Mouse (Mus musculus): ENCODE measurements at regions not wholly inside any gene's neighbourhood (a gene's known extent, or its start where the extent isn't known, plus 50 kb on each side); places are given as distances from the start of the nearest gene placed in this dataset.
A peak's percentile ranks its signal among the peaks of the same experiment; 100 is the strongest.

- Histone ChIP-seq H3K79me2 (ENCODE audit: control insufficient read depth, insufficient read depth) (no peaks in the 10 kb centered on the region), H3K4me2 (ENCODE audit: low read depth) (no peak overlapping the region), H3ac (ENCODE audit: control insufficient read depth, insufficient read length) (no peak overlapping the region), H3K4me3 (no peak overlapping the region), H3K27me3 (ENCODE audit: control insufficient read depth, insufficient read depth, insufficient read length) (no peaks in the 10 kb centered on the region), H3K36me3 (ENCODE audit: control insufficient read depth, insufficient read depth) (no peaks in the 10 kb centered on the region)
- no peak for TF ChIP-seq USF1 (IDR thresholded peaks at IDR 0.05; ENCODE audit: low read depth)
- TF ChIP-seq CEBPB (IDR thresholded peaks at IDR 0.05; ENCODE audit: insufficient read depth, poor library complexity, severe bottlenecking), result no peak
- no peak for TF ChIP-seq REST (IDR thresholded peaks at IDR 0.05; ENCODE audit: insufficient read depth, insufficient read length)
- TF ChIP-seq MYOG (IDR thresholded peaks at IDR 0.05; ENCODE audit: control insufficient read depth in 1 of 3, insufficient read depth in 1 of 3, insufficient read length in 2 of 3, low read depth in 2 of 3), result no peak
- no peak for TF ChIP-seq POLR2A (IDR thresholded peaks at IDR 0.05; ENCODE audit: insufficient read length, low read depth)
- TF ChIP-seq MYOD1 (IDR thresholded peaks at IDR 0.05; ENCODE audit: control insufficient read depth in 1 of 3, insufficient read length in 2 of 3, low read depth in 2 of 3), result no peak
- no peak for TF ChIP-seq MAX (IDR thresholded peaks at IDR 0.05; ENCODE audit: low read depth)
- TF ChIP-seq POLR2AphosphoS2 (IDR thresholded peaks at IDR 0.05; ENCODE audit: insufficient read length, low read depth), result no peak
- TF ChIP-seq E2F4 (IDR thresholded peaks at IDR 0.05; ENCODE audit: insufficient read depth), result no peak
- TF ChIP-seq TCF12 (IDR thresholded peaks at IDR 0.05; ENCODE audit: insufficient read depth, poor library complexity, severe bottlenecking), result no peak
- no peak for TF ChIP-seq SRF (IDR thresholded peaks at IDR 0.05; ENCODE audit: control insufficient read depth, insufficient read length, low read depth)
- TF ChIP-seq TCF3 (IDR thresholded peaks at IDR 0.05; ENCODE audit: insufficient read length, low read depth), result no peak
These were observed 2156.0 kb upstream of the Lrrc6 start for GRCm38 (mm10) chr15:68656722-68657121.

GRCm38 (mm10) chr15:68655046-68655445 lies 2154.3 kb upstream of the Lrrc6 start:
- Histone ChIP-seq H3K27me3 (ENCODE audit: control insufficient read depth, insufficient read depth, insufficient read length) (no peaks in the 10 kb centered on the region), H3ac (ENCODE audit: control insufficient read depth, insufficient read length) (no peak overlapping the region), H3K36me3 (ENCODE audit: control insufficient read depth, insufficient read depth) (no peaks in the 10 kb centered on the region), H3K4me3 (no peak overlapping the region), H3K4me2 (ENCODE audit: low read depth) (no peak overlapping the region), H3K79me2 (ENCODE audit: control insufficient read depth, insufficient read depth) (no peaks in the 10 kb centered on the region)
- TF ChIP-seq MAX (IDR thresholded peaks at IDR 0.05; ENCODE audit: low read depth), result no peak
- no peak for TF ChIP-seq CEBPB (IDR thresholded peaks at IDR 0.05; ENCODE audit: insufficient read depth, poor library complexity, severe bottlenecking)
- no peak for TF ChIP-seq REST (IDR thresholded peaks at IDR 0.05; ENCODE audit: insufficient read depth, insufficient read length)
- no peak for TF ChIP-seq POLR2AphosphoS2 (IDR thresholded peaks at IDR 0.05; ENCODE audit: insufficient read length, low read depth)
- TF ChIP-seq SRF (IDR thresholded peaks at IDR 0.05; ENCODE audit: control insufficient read depth, insufficient read length, low read depth), result no peak
- TF ChIP-seq USF1 (IDR thresholded peaks at IDR 0.05; ENCODE audit: low read depth), result no peak
- TF ChIP-seq TCF3 (IDR thresholded peaks at IDR 0.05; ENCODE audit: insufficient read length, low read depth), result no peak
- TF ChIP-seq MYOD1 (IDR thresholded peaks at IDR 0.05; ENCODE audit: control insufficient read depth in 1 of 3, insufficient read length in 2 of 3, low read depth in 2 of 3), result no peak
- no peak for TF ChIP-seq POLR2A (IDR thresholded peaks at IDR 0.05; ENCODE audit: insufficient read length, low read depth)
- TF ChIP-seq TCF12 (IDR thresholded peaks at IDR 0.05; ENCODE audit: insufficient read depth, poor library complexity, severe bottlenecking), result no peak
- TF ChIP-seq E2F4 (IDR thresholded peaks at IDR 0.05; ENCODE audit: insufficient read depth), result no peak
- TF ChIP-seq MYOG (IDR thresholded peaks at IDR 0.05; ENCODE audit: control insufficient read depth in 1 of 3, insufficient read depth in 1 of 3, insufficient read length in 2 of 3, low read depth in 2 of 3), result no peak

- H3K4me2 ChIP-seq (ENCODE audit: low read depth), result no peak overlapping the region
- no peaks in the 10 kb centered on the region for H3K36me3 ChIP-seq (ENCODE audit: control insufficient read depth, insufficient read depth)
- H3K27me3 ChIP-seq (ENCODE audit: control insufficient read depth, insufficient read depth, insufficient read length), result no peaks in the 10 kb centered on the region
- TF ChIP-seq USF1 (IDR thresholded peaks at IDR 0.05; ENCODE audit: low read depth) (no peak), TCF12 (IDR thresholded peaks at IDR 0.05; ENCODE audit: insufficient read depth, poor library complexity, severe bottlenecking) (no peak), E2F4 (IDR thresholded peaks at IDR 0.05; ENCODE audit: insufficient read depth) (no peak), MAX (IDR thresholded peaks at IDR 0.05; ENCODE audit: low read depth) (no peak), CEBPB (IDR thresholded peaks at IDR 0.05; ENCODE audit: insufficient read depth, poor library complexity, severe bottlenecking) (no peak), REST (IDR thresholded peaks at IDR 0.05; ENCODE audit: insufficient read depth, insufficient read length) (no peak), MYOD1 (IDR thresholded peaks at IDR 0.05; ENCODE audit: control insufficient read depth in 1 of 3, insufficient read length in 2 of 3, low read depth in 2 of 3) (no peak), POLR2A (IDR thresholded peaks at IDR 0.05; ENCODE audit: insufficient read length, low read depth) (no peak), POLR2AphosphoS2 (IDR thresholded peaks at IDR 0.05; ENCODE audit: insufficient read length, low read depth) (no peak), SRF (IDR thresholded peaks at IDR 0.05; ENCODE audit: control insufficient read depth, insufficient read length, low read depth) (no peak), TCF3 (IDR thresholded peaks at IDR 0.05; ENCODE audit: insufficient read length, low read depth) (no peak), MYOG (IDR thresholded peaks at IDR 0.05; ENCODE audit: control insufficient read depth in 1 of 3, insufficient read depth in 1 of 3, insufficient read length in 2 of 3, low read depth in 2 of 3) (no peak)
- no peak overlapping the region for H3ac ChIP-seq (ENCODE audit: control insufficient read depth, insufficient read length)
- H3K4me3 ChIP-seq, result no peak overlapping the region
- H3K79me2 ChIP-seq (ENCODE audit: control insufficient read depth, insufficient read depth), result no peaks in the 10 kb centered on the region
These were observed 2149.9 kb upstream of the Lrrc6 start for GRCm38 (mm10) chr15:68650609-68651008.

- Histone ChIP-seq H3K4me3 (no peak overlapping the region), H3K4me2 (ENCODE audit: low read depth) (peak overlapping the region; percentile 27), H3ac (ENCODE audit: control insufficient read depth, insufficient read length) (no peak overlapping the region), H3K79me2 (ENCODE audit: control insufficient read depth, insufficient read depth) (no peaks in the 10 kb centered on the region), H3K27me3 (ENCODE audit: control insufficient read depth, insufficient read depth, insufficient read length) (no peaks in the 10 kb centered on the region), H3K36me3 (ENCODE audit: control insufficient read depth, insufficient read depth) (no peaks in the 10 kb centered on the region)
- TF ChIP-seq MYOG (IDR thresholded peaks at IDR 0.05; ENCODE audit: control insufficient read depth in 1 of 3, insufficient read depth in 1 of 3, insufficient read length in 2 of 3, low read depth in 2 of 3) (no peak), POLR2A (IDR thresholded peaks at IDR 0.05; ENCODE audit: insufficient read length, low read depth) (no peak), REST (IDR thresholded peaks at IDR 0.05; ENCODE audit: insufficient read depth, insufficient read length) (no peak), TCF12 (IDR thresholded peaks at IDR 0.05; ENCODE audit: insufficient read depth, poor library complexity, severe bottlenecking) (no peak), SRF (IDR thresholded peaks at IDR 0.05; ENCODE audit: control insufficient read depth, insufficient read length, low read depth) (no peak), MAX (IDR thresholded peaks at IDR 0.05; ENCODE audit: low read depth) (no peak), MYOD1 (IDR thresholded peaks at IDR 0.05; ENCODE audit: control insufficient read depth in 1 of 3, insufficient read length in 2 of 3, low read depth in 2 of 3) (no peak), E2F4 (IDR thresholded peaks at IDR 0.05; ENCODE audit: insufficient read depth) (no peak), TCF3 (IDR thresholded peaks at IDR 0.05; ENCODE audit: insufficient read length, low read depth) (no peak), POLR2AphosphoS2 (IDR thresholded peaks at IDR 0.05; ENCODE audit: insufficient read length, low read depth) (no peak)
These were observed 2149.3 kb upstream of the Lrrc6 start for GRCm38 (mm10) chr15:68650033-68650432.
